Mouse (Mus musculus): ENCODE results near the gene Mapk14. TPM values are rescaled to one million over a fixed set of nuclear protein-coding genes. Genes with fewer than 3 reads are reported as not detected.

The Mapk14 gene
- polyA plus RNA-seq, 1 experiment, result 66.2 TPM

DNA sequence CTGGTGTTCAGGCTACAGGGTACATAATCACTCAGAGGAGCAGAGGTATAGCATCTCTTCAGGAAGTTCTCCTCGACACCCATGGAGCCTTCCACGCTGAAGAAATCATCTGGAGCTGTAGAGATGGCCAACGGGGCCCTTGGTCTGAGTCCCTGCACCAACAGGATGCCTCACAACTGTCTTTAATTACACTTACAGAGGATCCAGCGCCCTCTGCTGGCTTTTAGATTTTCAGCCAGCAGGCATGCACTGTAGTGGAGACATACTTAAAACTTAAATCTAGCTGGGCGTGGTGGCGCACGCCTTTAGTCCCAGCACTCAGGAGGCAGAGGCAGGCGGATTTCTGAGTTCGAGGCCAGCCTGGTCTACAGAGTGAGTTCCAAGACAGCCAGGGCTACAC, 52.8 kb downstream of the Mapk14 start:
- no peak for DNase-seq (ENCODE audit: low read depth)
- TF ChIP-seq POLR2A (IDR thresholded peaks at IDR 0.05; ENCODE audit: borderline replicate concordance, extremely low read depth, insufficient read depth, insufficient read length, poor library complexity, severe bottlenecking), result no peak
- TF ChIP-seq CTCF (IDR thresholded peaks at IDR 0.05; ENCODE audit: borderline replicate concordance, extremely low read depth, insufficient read depth, insufficient read length), result peak; percentile 8; the same call in 1 of the 2 replicates

DNA sequence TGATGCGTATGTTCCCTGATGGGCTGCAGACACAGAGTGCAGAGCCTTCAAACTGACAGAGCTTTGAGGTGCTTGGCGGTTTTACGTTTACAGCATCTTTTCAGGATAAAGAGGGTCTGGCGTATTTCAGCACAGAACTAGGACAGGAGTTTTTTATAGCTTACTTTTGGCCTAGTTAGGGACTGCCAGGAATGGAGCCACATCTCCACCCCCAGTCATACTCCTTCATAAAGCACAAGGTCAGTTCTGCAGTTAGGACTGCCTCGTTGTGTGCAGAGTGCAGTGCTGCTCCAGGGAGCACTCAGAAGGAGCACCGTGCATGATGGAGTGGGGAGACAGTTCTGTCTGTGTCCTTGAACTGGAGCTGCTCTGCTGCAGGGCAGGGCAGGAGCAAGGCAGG, 54.6 kb downstream of the Mapk14 start:
- DNase-seq (ENCODE audit: low read depth), result no peak

DNA sequence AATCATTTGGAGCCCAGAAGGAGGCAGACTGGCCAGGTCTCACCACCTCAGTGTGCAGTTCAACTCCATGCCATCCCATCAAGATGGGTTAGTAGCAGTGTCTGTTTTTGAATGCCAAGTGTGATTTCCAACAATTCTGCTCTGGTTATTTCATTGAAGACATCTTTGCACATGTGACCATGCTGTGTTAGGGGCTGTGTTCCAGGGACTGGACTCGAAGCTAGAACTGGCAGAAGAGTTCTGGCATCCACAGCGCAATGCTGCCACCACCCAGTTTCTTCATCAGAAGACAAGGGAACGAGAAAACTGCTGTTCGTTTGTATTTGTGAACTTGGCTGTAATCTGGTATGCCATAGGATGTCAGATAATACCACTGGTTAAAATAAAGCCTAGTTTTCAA, 56.9 kb downstream of the Mapk14 start:
- TF ChIP-seq CTCF (IDR thresholded peaks at IDR 0.05; ENCODE audit: borderline replicate concordance, extremely low read depth, insufficient read depth, insufficient read length) (no peak), POLR2A (IDR thresholded peaks at IDR 0.05; ENCODE audit: borderline replicate concordance, extremely low read depth, insufficient read depth, insufficient read length, poor library complexity, severe bottlenecking) (no peak)
- no peak for DNase-seq (ENCODE audit: low read depth)

More for the DNA sequence above, 54.6 kb downstream of the Mapk14 start:
- TF ChIP-seq POLR2A (IDR thresholded peaks at IDR 0.05; ENCODE audit: borderline replicate concordance, extremely low read depth, insufficient read depth, insufficient read length, poor library complexity, severe bottlenecking) (no peak), CTCF (IDR thresholded peaks at IDR 0.05; ENCODE audit: borderline replicate concordance, extremely low read depth, insufficient read depth, insufficient read length) (no peak)

DNA sequence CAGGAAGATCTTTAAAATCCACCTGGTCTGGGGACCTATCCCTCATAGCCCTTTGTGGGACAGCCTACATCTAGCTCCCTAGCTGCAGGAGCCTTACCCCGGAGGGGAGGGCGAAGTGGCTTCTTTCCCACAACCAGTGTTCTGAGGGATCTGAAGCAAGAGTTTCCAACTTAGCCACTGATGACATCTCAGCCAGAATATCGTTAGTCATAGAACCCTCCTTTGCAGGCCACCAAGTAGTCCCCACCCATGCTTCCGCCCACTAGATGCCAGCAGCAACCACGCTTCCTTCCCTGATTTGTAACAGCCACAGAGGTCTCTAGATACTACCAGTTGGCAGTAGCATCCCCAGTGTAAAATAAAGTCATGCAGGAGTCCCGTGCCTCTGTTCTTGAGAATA, 59.5 kb downstream of the Mapk14 start:
- no peak for TF ChIP-seq CTCF (IDR thresholded peaks at IDR 0.05; ENCODE audit: borderline replicate concordance, extremely low read depth, insufficient read depth, insufficient read length)
- no peak for TF ChIP-seq POLR2A (IDR thresholded peaks at IDR 0.05; ENCODE audit: borderline replicate concordance, extremely low read depth, insufficient read depth, insufficient read length, poor library complexity, severe bottlenecking)
- no peak for DNase-seq (ENCODE audit: low read depth)

DNA sequence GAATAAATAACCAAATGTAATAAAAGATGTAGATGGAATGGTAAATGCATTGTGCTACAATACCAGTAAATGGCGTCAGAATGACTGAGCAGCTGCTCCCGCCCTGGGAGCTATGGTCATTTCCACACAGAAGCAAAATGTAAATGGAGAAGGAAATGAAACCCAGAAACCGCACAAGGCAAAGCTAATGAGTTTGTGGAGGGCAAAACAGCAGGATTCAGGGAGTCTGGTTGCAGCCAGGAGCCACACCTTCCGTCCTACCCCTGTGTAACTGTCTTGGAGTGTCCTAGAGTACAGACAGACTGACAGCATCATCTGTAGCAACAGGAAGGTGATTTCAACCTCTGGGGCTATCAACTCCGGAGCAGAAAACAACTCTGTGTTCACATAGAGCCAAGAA, 65.3 kb downstream of the Mapk14 start:
- TF ChIP-seq CTCF (IDR thresholded peaks at IDR 0.05; ENCODE audit: borderline replicate concordance, extremely low read depth, insufficient read depth, insufficient read length), result no peak
- TF ChIP-seq POLR2A (IDR thresholded peaks at IDR 0.05; ENCODE audit: borderline replicate concordance, extremely low read depth, insufficient read depth, insufficient read length, poor library complexity, severe bottlenecking), result no peak
- no peak for DNase-seq (ENCODE audit: low read depth)

DNA sequence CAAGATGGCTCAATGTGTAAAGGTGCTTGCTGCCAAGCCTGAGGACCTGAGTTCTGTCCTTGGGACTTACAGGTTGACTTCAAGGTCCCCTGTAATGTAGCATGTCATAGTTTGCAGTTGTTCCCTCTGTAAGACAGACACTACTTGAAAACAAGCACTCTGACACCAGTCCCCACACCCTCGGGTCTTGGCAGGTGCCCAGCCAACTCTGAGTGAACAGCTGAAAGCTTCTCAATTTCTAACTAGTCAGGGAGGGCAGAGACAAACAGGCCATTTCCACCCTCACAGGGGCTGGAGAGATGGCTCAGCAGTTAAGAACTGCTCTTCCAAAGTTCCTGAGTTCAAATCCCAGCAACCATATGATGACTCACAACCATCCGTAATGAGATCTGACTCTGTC, 66.3 kb downstream of the Mapk14 start:
- TF ChIP-seq POLR2A (IDR thresholded peaks at IDR 0.05; ENCODE audit: borderline replicate concordance, extremely low read depth, insufficient read depth, insufficient read length, poor library complexity, severe bottlenecking), result no peak
- no peak for TF ChIP-seq CTCF (IDR thresholded peaks at IDR 0.05; ENCODE audit: borderline replicate concordance, extremely low read depth, insufficient read depth, insufficient read length)
- DNase-seq (ENCODE audit: low read depth), result peak; percentile 22

DNA sequence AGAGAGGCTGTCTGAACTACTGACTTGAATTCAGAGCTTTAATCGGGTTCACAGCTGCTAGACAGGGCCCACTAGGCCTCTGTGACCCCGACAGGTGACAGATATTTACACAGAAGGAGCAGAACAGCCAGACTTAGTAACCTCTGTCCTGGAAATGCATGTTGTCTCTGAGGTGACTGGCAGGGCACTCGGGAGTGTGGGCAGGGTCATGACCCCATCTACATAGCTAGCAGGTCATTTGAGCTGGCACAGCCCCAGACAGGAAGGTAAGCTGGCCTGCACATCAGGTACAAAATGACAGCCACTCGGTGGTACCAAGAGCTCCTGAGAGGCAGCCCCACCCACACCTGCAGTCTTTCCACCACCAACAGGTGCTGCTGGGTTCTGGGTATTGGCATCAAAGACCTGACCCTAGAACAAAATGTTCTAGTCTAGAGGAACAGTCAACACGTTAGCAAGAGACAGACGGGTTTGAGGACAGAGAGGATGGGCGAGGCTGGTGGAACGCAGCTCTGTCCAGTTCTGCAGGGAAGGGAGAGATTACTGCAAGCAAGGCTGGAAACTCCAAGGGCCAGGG, 69.7 kb downstream of the Mapk14 start:
- TF ChIP-seq POLR2A (IDR thresholded peaks at IDR 0.05; ENCODE audit: borderline replicate concordance, extremely low read depth, insufficient read depth, insufficient read length, poor library complexity, severe bottlenecking) (no peak), CTCF (IDR thresholded peaks at IDR 0.05; ENCODE audit: borderline replicate concordance, extremely low read depth, insufficient read depth, insufficient read length) (no peak)
- no peak for DNase-seq (ENCODE audit: low read depth)

DNA sequence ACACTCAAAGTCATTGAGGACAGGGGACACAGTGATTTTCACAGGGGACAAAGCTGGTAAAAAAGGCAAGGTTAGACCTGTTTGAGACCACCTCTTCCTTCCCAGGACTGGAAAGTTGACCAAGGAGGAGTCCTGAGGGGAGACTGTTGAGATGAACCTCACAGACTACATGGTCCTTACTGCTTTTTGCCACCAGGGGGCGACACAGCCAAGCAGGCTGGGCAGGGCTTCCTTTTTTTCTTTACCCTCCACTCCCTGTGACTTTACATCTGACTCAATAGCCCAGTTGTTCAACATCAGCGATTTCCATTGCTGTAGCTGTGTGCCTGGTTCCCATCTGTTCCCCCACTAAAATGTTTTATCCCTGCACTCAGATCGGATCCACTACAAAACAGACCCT, 70.7 kb downstream of the Mapk14 start:
- DNase-seq (ENCODE audit: low read depth), result peak; percentile 57
- TF ChIP-seq CTCF (IDR thresholded peaks at IDR 0.05; ENCODE audit: borderline replicate concordance, extremely low read depth, insufficient read depth, insufficient read length) (peak; percentile 87), POLR2A (IDR thresholded peaks at IDR 0.05; ENCODE audit: borderline replicate concordance, extremely low read depth, insufficient read depth, insufficient read length, poor library complexity, severe bottlenecking) (no peak)

DNA sequence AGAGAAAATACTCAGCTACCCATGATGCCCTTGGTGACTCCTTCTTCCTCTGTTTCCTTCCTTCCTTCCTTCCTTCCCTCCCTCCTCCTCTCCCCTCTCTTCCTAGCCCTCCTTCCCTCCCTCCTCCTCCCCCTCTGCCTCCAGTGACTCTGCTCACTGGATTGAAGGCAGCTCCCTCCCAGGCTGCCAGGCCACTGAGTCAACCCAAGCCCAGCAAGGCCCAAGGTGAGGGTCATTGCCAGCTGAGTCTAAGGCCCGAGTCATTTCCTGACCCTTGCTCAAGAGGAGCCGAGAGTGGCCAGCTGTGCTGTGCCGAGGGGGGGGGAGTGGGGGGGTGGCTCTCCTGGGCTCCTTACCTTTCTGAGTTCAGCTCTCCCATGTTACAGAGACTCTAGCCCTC, 75.1 kb downstream of the Mapk14 start:
- TF ChIP-seq CTCF (IDR thresholded peaks at IDR 0.05; ENCODE audit: borderline replicate concordance, extremely low read depth, insufficient read depth, insufficient read length) (no peak), POLR2A (IDR thresholded peaks at IDR 0.05; ENCODE audit: borderline replicate concordance, extremely low read depth, insufficient read depth, insufficient read length, poor library complexity, severe bottlenecking) (no peak)
- DNase-seq (ENCODE audit: low read depth), result no peak

DNA sequence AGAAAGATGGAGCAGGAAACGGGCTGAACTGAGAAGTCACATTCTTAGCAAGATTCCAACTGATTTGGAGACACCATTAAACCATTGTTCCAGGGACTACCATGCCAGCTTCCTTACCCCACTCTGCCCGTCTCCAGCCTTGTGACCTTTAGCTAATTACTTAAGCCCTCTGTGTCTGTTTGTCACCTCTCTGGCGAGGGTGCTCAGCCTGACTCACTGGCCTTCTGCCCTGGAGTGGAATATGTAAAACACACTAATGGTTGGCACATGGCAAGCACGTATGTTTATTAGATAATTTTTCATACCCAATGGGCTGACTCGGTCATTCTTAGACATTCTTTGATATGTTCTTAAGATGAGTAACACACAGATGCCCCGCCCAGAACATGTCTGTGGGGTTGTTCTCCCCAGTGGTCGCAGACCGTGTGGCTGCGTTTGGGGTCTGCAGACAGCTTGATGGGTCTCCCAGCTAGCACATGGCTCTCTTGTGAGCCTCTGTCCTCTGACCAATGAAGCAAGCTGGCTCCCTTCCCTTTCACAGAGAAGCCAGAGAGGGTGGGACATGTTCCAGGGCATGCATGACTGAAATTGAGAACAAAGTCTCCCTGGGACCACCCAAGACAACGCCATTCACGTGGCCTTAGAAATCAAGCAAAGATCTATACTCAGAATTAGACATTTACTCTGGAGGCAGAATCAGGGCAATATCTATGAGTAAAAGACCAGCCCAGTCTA, 75.8 kb downstream of the Mapk14 start:
- TF ChIP-seq POLR2A (IDR thresholded peaks at IDR 0.05; ENCODE audit: borderline replicate concordance, extremely low read depth, insufficient read depth, insufficient read length, poor library complexity, severe bottlenecking) (no peak), CTCF (IDR thresholded peaks at IDR 0.05; ENCODE audit: borderline replicate concordance, extremely low read depth, insufficient read depth, insufficient read length) (no peak)
- DNase-seq (ENCODE audit: low read depth), result peak; percentile 4

DNA sequence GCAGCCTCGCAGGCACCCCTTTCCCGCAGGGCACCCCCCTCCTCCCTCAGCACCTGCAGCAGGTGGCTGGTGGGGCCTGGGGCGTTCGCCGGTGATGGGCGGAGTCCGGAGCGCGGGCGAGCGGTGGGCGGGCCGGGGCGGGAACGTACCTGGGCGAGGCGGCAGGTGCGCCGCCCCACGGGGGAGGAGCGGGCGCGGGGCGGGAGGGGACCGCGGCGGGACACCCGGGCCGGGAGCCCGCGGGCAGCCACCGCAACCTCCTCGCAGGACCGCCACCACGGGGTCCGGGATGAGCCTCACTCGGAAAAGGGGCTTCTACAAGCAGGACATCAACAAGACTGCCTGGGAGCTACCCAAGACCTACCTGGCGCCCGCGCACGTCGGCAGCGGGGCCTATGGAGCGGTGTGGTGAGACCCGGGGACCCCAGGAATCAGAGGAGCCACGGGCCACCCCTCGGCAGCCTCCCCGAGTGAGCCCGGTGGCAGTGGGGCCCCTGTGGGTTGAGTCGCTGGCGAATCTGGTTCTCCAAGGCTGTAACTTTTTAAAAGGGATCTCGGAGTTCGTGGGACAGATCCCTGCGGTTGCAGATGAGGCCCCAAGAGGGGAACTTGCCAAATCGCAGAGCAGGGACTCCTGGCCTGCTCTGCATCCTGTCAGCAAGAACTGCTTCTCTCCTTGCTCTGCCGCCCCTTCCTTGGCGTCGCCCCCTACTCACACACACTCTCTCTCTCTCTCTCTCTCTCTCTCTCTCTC, 78.2 kb downstream of the Mapk14 start, which contains the start of gene Mapk13:
Gene Mapk13, plus strand, starts transcription at position 177 of the 754 bp plus-strand sequence.
- peak; percentile 27 for DNase-seq (ENCODE audit: low read depth)
- TF ChIP-seq POLR2A (IDR thresholded peaks at IDR 0.05; ENCODE audit: borderline replicate concordance, extremely low read depth, insufficient read depth, insufficient read length, poor library complexity, severe bottlenecking) (no peak), CTCF (IDR thresholded peaks at IDR 0.05; ENCODE audit: borderline replicate concordance, extremely low read depth, insufficient read depth, insufficient read length) (no peak)

Measured in brain, embryonic 14.5 days (tissue).